Mouse (Mus musculus): ENCODE results near the gene Olfr1366. TPM values are rescaled to one million over a fixed set of nuclear protein-coding genes. Genes with fewer than 3 reads are reported as not detected.

Gene Olfr1366
- 0.18 and 0.20 TPM in 2 replicates for polyA plus RNA-seq (2014; fragmentation: Nextera tagmentation; extraction: Ambion mirVana)

- Histone ChIP-seq H3K36me3 (ENCODE audit: control insufficient read depth, insufficient read depth, low read length) (no peaks in the 10 kb centered on the region), H3K4me1 (ENCODE audit: control insufficient read depth, insufficient read depth, low read length) (no peaks in the 10 kb centered on the region), H3K4me2 (replicated peaks; ENCODE audit: low read depth, low read length) (no peak within 1 kb of the TSS), H3K27ac (ENCODE audit: low read depth, low read length) (no peak within 1 kb of the TSS), H3K4me3 (ENCODE audit: low read length) (no peak within 1 kb of the TSS), H3K9ac (ENCODE audit: low read depth, low read length) (no peak within 1 kb of the TSS), H3K9me3 (ENCODE audit: control insufficient read depth, low read length) (no peaks in the 10 kb centered on the region), H3K27me3 (ENCODE audit: control insufficient read depth, insufficient read depth, low read length) (no peaks in the 10 kb centered on the region)
- WGBS: 68% methylated on average over 1 of the region's 1 CpGs
- no peak for ATAC-seq (ENCODE audit: low FRiP score, low TSS enrichment)
These were observed at the start of gene Olfr1366 for GRCm38 (mm10) chr13:21542708-21543107. Gene Olfr1366 (minus strand): TSS chr13:21542808.

- Histone ChIP-seq H3K27me3 (ENCODE audit: control insufficient read depth, insufficient read depth, low read length) (no peaks in the 10 kb centered on the region), H3K27ac (ENCODE audit: low read depth, low read length) (no peak overlapping the region), H3K36me3 (ENCODE audit: control insufficient read depth, insufficient read depth, low read length) (no peaks in the 10 kb centered on the region), H3K4me2 (replicated peaks; ENCODE audit: low read depth, low read length) (no peak overlapping the region), H3K9ac (ENCODE audit: low read depth, low read length) (no peak overlapping the region), H3K4me3 (ENCODE audit: low read length) (no peak overlapping the region), H3K9me3 (ENCODE audit: control insufficient read depth, low read length) (0 out of 2 replicates have a peak, but pooled peaks cover 4% of the 10 kb centered on the region), H3K4me1 (ENCODE audit: control insufficient read depth, insufficient read depth, low read length) (no peaks in the 10 kb centered on the region)
- ATAC-seq (ENCODE audit: low FRiP score, low TSS enrichment): no peak
- 75% methylated on average over 2 of the region's 2 CpGs for WGBS
These were observed 49.0 kb upstream of the Olfr1366 start for GRCm38 (mm10) chr13:21591618-21592017.

- H3K9ac ChIP-seq (ENCODE audit: low read depth, low read length): no peak within 1 kb of the TSS
- H3K4me1 ChIP-seq (ENCODE audit: control insufficient read depth, insufficient read depth, low read length): no peaks in the 10 kb centered on the region
- no peak within 1 kb of the TSS for H3K4me2 ChIP-seq (replicated peaks; ENCODE audit: low read depth, low read length)
- H3K27me3 ChIP-seq (ENCODE audit: control insufficient read depth, insufficient read depth, low read length): no peaks in the 10 kb centered on the region
- H3K36me3 ChIP-seq (ENCODE audit: control insufficient read depth, insufficient read depth, low read length): no peaks in the 10 kb centered on the region
- 91% methylated on average over 2 of the region's 2 CpGs for WGBS
- no peak within 1 kb of the TSS for H3K27ac ChIP-seq (ENCODE audit: low read depth, low read length)
- H3K9me3 ChIP-seq (ENCODE audit: control insufficient read depth, low read length): no peaks in the 10 kb centered on the region
- ATAC-seq (ENCODE audit: low FRiP score, low TSS enrichment): no peak
- H3K4me3 ChIP-seq (ENCODE audit: low read length): no peak within 1 kb of the TSS
These were observed 39.1 kb upstream of the Olfr1366 start, which contains the start of gene Olfr1364 for GRCm38 (mm10) chr13:21581659-21582058. Gene Olfr1364 (minus strand): TSS chr13:21581759.

GRCm38 (mm10) chr13:21559793-21560192, 17.2 kb upstream of the Olfr1366 start, which contains the start of gene Olfr1535:
Gene Olfr1535 (minus strand): TSS chr13:21559893.
- Histone ChIP-seq H3K36me3 (ENCODE audit: control insufficient read depth, insufficient read depth, low read length) (no peaks in the 10 kb centered on the region), H3K4me1 (ENCODE audit: control insufficient read depth, insufficient read depth, low read length) (no peaks in the 10 kb centered on the region), H3K4me2 (replicated peaks; ENCODE audit: low read depth, low read length) (no peak within 1 kb of the TSS), H3K9ac (ENCODE audit: low read depth, low read length) (no peak within 1 kb of the TSS), H3K9me3 (ENCODE audit: control insufficient read depth, low read length) (no peaks in the 10 kb centered on the region), H3K27me3 (ENCODE audit: control insufficient read depth, insufficient read depth, low read length) (no peaks in the 10 kb centered on the region), H3K27ac (ENCODE audit: low read depth, low read length) (no peak within 1 kb of the TSS), H3K4me3 (ENCODE audit: low read length) (no peak within 1 kb of the TSS)
- 72% methylated on average over 1 of the region's 1 CpGs for WGBS
- ATAC-seq (ENCODE audit: low FRiP score, low TSS enrichment): no peak

- WGBS: 35% methylated on average over 3 of the region's 3 CpGs
- Histone ChIP-seq H3K27ac (ENCODE audit: low read depth, low read length) (no peak overlapping the region), H3K36me3 (ENCODE audit: control insufficient read depth, insufficient read depth, low read length) (no peaks in the 10 kb centered on the region), H3K27me3 (ENCODE audit: control insufficient read depth, insufficient read depth, low read length) (no peaks in the 10 kb centered on the region), H3K9ac (ENCODE audit: low read depth, low read length) (no peak overlapping the region), H3K4me2 (replicated peaks; ENCODE audit: low read depth, low read length) (no peak overlapping the region), H3K9me3 (ENCODE audit: control insufficient read depth, low read length) (no peaks in the 10 kb centered on the region), H3K4me3 (ENCODE audit: low read length) (no peak overlapping the region), H3K4me1 (ENCODE audit: control insufficient read depth, insufficient read depth, low read length) (no peaks in the 10 kb centered on the region)
- ATAC-seq (ENCODE audit: low FRiP score, low TSS enrichment): no peak
These were observed 8.0 kb upstream of the Olfr1366 start for GRCm38 (mm10) chr13:21550416-21551110.

GRCm38 (mm10) chr13:21549487-21549886, 6.9 kb upstream of the Olfr1366 start:
- no peak overlapping the region for H3K9ac ChIP-seq (ENCODE audit: low read depth, low read length)
- no peak overlapping the region for H3K4me3 ChIP-seq (ENCODE audit: low read length)

GRCm38 (mm10) chr13:21530781-21531201, 11.8 kb downstream of the Olfr1366 start, which contains the start of gene Zkscan8:
Gene Zkscan8 (minus strand): TSS chr13:21531120.
- peaks cover 13% of the 10 kb centered on the region for H3K36me3 ChIP-seq (ENCODE audit: control insufficient read depth, insufficient read depth, low read length)
- peak within 1 kb of the TSS; percentile 79 for H3K4me3 ChIP-seq (ENCODE audit: low read length)
- H3K27ac ChIP-seq (ENCODE audit: low read depth, low read length): peak within 1 kb of the TSS; percentile 94
- H3K4me2 ChIP-seq (replicated peaks; ENCODE audit: low read depth, low read length): peak within 1 kb of the TSS; percentile 59
- no peaks in the 10 kb centered on the region for H3K27me3 ChIP-seq (ENCODE audit: control insufficient read depth, insufficient read depth, low read length)
- ATAC-seq (ENCODE audit: low FRiP score, low TSS enrichment): peak; percentile 99
- H3K4me1 ChIP-seq (ENCODE audit: control insufficient read depth, insufficient read depth, low read length): no peaks in the 10 kb centered on the region
- under 1% methylated on average over 39 of the region's 39 CpGs for WGBS
- H3K9ac ChIP-seq (ENCODE audit: low read depth, low read length): peak within 1 kb of the TSS; percentile 96
- no peaks in the 10 kb centered on the region for H3K9me3 ChIP-seq (ENCODE audit: control insufficient read depth, low read length)

More at GRCm38 (mm10) chr13:21549487-21549886, 6.9 kb upstream of the Olfr1366 start:
- Histone ChIP-seq H3K9me3 (ENCODE audit: control insufficient read depth, low read length) (no peaks in the 10 kb centered on the region), H3K36me3 (ENCODE audit: control insufficient read depth, insufficient read depth, low read length) (no peaks in the 10 kb centered on the region), H3K27me3 (ENCODE audit: control insufficient read depth, insufficient read depth, low read length) (no peaks in the 10 kb centered on the region), H3K4me1 (ENCODE audit: control insufficient read depth, insufficient read depth, low read length) (no peaks in the 10 kb centered on the region), H3K4me2 (replicated peaks; ENCODE audit: low read depth, low read length) (no peak overlapping the region), H3K27ac (ENCODE audit: low read depth, low read length) (no peak overlapping the region)
- no peak for ATAC-seq (ENCODE audit: low FRiP score, low TSS enrichment)
- WGBS: 93% methylated on average over 3 of the region's 3 CpGs

- peak overlapping the region; percentile 79 for H3K4me3 ChIP-seq (ENCODE audit: low read length)
- no peaks in the 10 kb centered on the region for H3K9me3 ChIP-seq (ENCODE audit: control insufficient read depth, low read length)
- H3K27ac ChIP-seq (ENCODE audit: low read depth, low read length): no peak overlapping the region
- H3K4me2 ChIP-seq (replicated peaks; ENCODE audit: low read depth, low read length): peak overlapping the region; percentile 59
- no peaks in the 10 kb centered on the region for H3K27me3 ChIP-seq (ENCODE audit: control insufficient read depth, insufficient read depth, low read length)
- ATAC-seq (ENCODE audit: low FRiP score, low TSS enrichment): no peak
- peak overlapping the region; percentile 44; the same call in 1 of the 2 replicates for H3K9ac ChIP-seq (ENCODE audit: low read depth, low read length)
- WGBS: 43% methylated on average over 7 of the region's 7 CpGs
- H3K36me3 ChIP-seq (ENCODE audit: control insufficient read depth, insufficient read depth, low read length): peaks cover 18% of the 10 kb centered on the region
- no peaks in the 10 kb centered on the region for H3K4me1 ChIP-seq (ENCODE audit: control insufficient read depth, insufficient read depth, low read length)
These were observed 12.5 kb downstream of the Olfr1366 start for GRCm38 (mm10) chr13:21530136-21530535.

GRCm38 (mm10) chr13:21506221-21506649, 36.4 kb downstream of the Olfr1366 start:
- peak overlapping the region; percentile 53 for H3K9ac ChIP-seq (ENCODE audit: low read depth, low read length)
- no peaks in the 10 kb centered on the region for H3K36me3 ChIP-seq (ENCODE audit: control insufficient read depth, insufficient read depth, low read length)
- H3K4me2 ChIP-seq (replicated peaks; ENCODE audit: low read depth, low read length): peak overlapping the region; percentile 51
- WGBS: under 1% methylated on average over 21 of the region's 21 CpGs
- H3K27ac ChIP-seq (ENCODE audit: low read depth, low read length): peak overlapping the region; percentile 10; the same call in 1 of the 2 replicates
- no peaks in the 10 kb centered on the region for H3K4me1 ChIP-seq (ENCODE audit: control insufficient read depth, insufficient read depth, low read length)
- peak overlapping the region; percentile 58 for H3K4me3 ChIP-seq (ENCODE audit: low read length)
- no peaks in the 10 kb centered on the region for H3K27me3 ChIP-seq (ENCODE audit: control insufficient read depth, insufficient read depth, low read length)
- H3K9me3 ChIP-seq (ENCODE audit: control insufficient read depth, low read length): no peaks in the 10 kb centered on the region
- ATAC-seq (ENCODE audit: low FRiP score, low TSS enrichment): peak; percentile 100

Measured in kidney, embryonic 14.5 days (tissue).